In genomic region chr6:142703441-142703930, GRCm38 (mm10) we compare ENCODE assay signal across 19 mouse cellular contexts. TPM values are rescaled to one million over a fixed set of nuclear protein-coding genes. Genes with fewer than 3 reads are reported as not detected.
DNase-seq lines count a peak whose midpoint lies in the region; ATAC-seq and TF ChIP-seq lines count a peak whose summit lies in the region.
"Had no signal": no experiment of that assay in that cellular context is flagged by ENCODE, and none has a peak within 500 bp of the region (broad histone marks: within the 10 kb centered on the region; RNA-seq: fewer than 3 reads in every experiment).

No protein-coding gene starts in this region.

- no peaks in the 10 kb centered on the region for H3K9me3 ChIP-seq in heart, embryonic 16.5 days (replicated peaks; ENCODE audit: control insufficient read depth, low read length)
- H3K9me3 ChIP-seq: embryonic facial prominence, embryonic 12.5 days; forebrain, embryonic 15.5 days; hindbrain, embryonic 10.5 days; limb, embryonic 13.5 days had no signal

- H3K36me3 ChIP-seq in heart, embryonic 16.5 days (ENCODE audit: control insufficient read depth, insufficient read depth): no peaks in the 10 kb centered on the region
- H3K36me3 ChIP-seq: embryonic facial prominence, embryonic 12.5 days; forebrain, embryonic 15.5 days; hindbrain, embryonic 10.5 days; limb, embryonic 13.5 days had no signal

- intact Hi-C loops in gastrocnemius, adult 2 months (cut with DNase I): no loop called here

- no peak for TF ChIP-seq CTCF in gastrocnemius, adult 2 months (IDR thresholded peaks at IDR 0.05)

- H3K27ac ChIP-seq in gastrocnemius, adult 2 months: peak overlapping the region; percentile 9; the same call in 1 of the 2 replicates
- peak overlapping the region; percentile 38; the same call in 1 of the 2 replicates for H3K27ac ChIP-seq in heart, embryonic 16.5 days (ENCODE audit: low read length)
- H3K27ac ChIP-seq: embryonic facial prominence, embryonic 12.5 days; forebrain, embryonic 15.5 days; hindbrain, embryonic 10.5 days; limb, embryonic 13.5 days; liver, embryonic 14.5 days had no signal

- no peak overlapping the region for H3K9ac ChIP-seq in heart, embryonic 16.5 days (ENCODE audit: low read length)
- H3K9ac ChIP-seq: embryonic facial prominence, embryonic 12.5 days; forebrain, embryonic 15.5 days; limb, embryonic 13.5 days; liver, embryonic 14.5 days had no signal

- 39% methylated on average over 11 of the region's 11 CpGs for WGBS in heart, embryonic 16.5 days

- no peaks in the 10 kb centered on the region for H3K27me3 ChIP-seq in heart, embryonic 16.5 days (ENCODE audit: control insufficient read depth, insufficient read depth, low read length)
- H3K27me3 ChIP-seq: embryonic facial prominence, embryonic 12.5 days; forebrain, embryonic 15.5 days had no signal

- no peak overlapping the region for H3K4me3 ChIP-seq in gastrocnemius, adult 2 months
- H3K4me3 ChIP-seq in heart, embryonic 16.5 days (ENCODE audit: low read length): no peak overlapping the region
- H3K4me3 ChIP-seq: embryonic facial prominence, embryonic 12.5 days; forebrain, embryonic 15.5 days; hindbrain, embryonic 10.5 days; limb, embryonic 13.5 days had no signal

- no peak for ATAC-seq in heart, embryonic 16.5 days (replicated peaks; ENCODE audit: extremely low read depth, insufficient read depth, low FRiP score)
- ATAC-seq: forebrain, embryonic 15.5 days had no signal

- peak; percentile 31 for DNase-seq in gastrocnemius, adult 2 months
- DNase-seq in gastrocnemius, postnatal 4 days (ENCODE audit: low spot score in 2 of 2): no peak
- no peak for DNase-seq in heart, adult 18-20 months
- peak; percentile 49 for DNase-seq in testis, postnatal 10 days (ENCODE audit: low spot score)
- no peak for DNase-seq in testis, postnatal 14 days (ENCODE audit: low spot score)
- DNase-seq in layer of hippocampus, postnatal 14 days (ENCODE audit: low spot score in 2 of 2): no peak
- DNase-seq: B cell, adult 2 months; cerebellum, adult 18-20 months; kidney, adult 8-10 months; kidney, postnatal 25 days; lung, postnatal 14 days; right cerebral cortex, postnatal 25 days had no signal

- peaks cover 24% of the 10 kb centered on the region for H3K4me1 ChIP-seq in heart, embryonic 16.5 days (ENCODE audit: control insufficient read depth, insufficient read depth, low read length)

- no peak overlapping the region for H3K4me2 ChIP-seq in heart, embryonic 16.5 days (ENCODE audit: low read depth, low read length)
- H3K4me2 ChIP-seq: forebrain, embryonic 15.5 days; limb, embryonic 13.5 days had no signal

RNA-seq across cellular contexts. Expression of gene Abcc9, which starts 1.4 kb away (rescaled TPM):
- total RNA-seq in gastrocnemius, adult 2 months (2021): 100 to 1,000 TPM; 123 to 135 TPM
- 100 to 1,000 TPM; 114 to 117 TPM for total RNA-seq in gastrocnemius, postnatal 4 days (2021)
- polyA plus RNA-seq in heart, embryonic 16.5 days (2015; fragmentation: Nextera tagmentation; extraction: Ambion mirVana): 16.3 and 16.7 TPM in 2 replicates
- total RNA-seq in heart, adult 18-20 months (2021): 100 to 1,000 TPM; 236 to 257 TPM
- 1 to 10 TPM; 7.1 to 8.1 TPM for total RNA-seq in layer of hippocampus, postnatal 14 days (2021)
- total RNA-seq: megakaryocyte-erythroid progenitor cell, adult 5-6 weeks had no signal

RNA-seq across cellular contexts. Expression of gene Cmas, which starts 53.0 kb away (rescaled TPM):
- total RNA-seq in gastrocnemius, adult 2 months (2021): 10 to 100 TPM; 27.5 to 31.6 TPM
- total RNA-seq in gastrocnemius, postnatal 4 days (2021): 10 to 100 TPM; 40.8 to 42.0 TPM
- 75.4 and 78.5 TPM in 2 replicates for polyA plus RNA-seq in heart, embryonic 16.5 days (2015; fragmentation: Nextera tagmentation; extraction: Ambion mirVana)
- 10 to 100 TPM; 30.6 to 35.1 TPM for total RNA-seq in heart, adult 18-20 months (2021)
- total RNA-seq in layer of hippocampus, postnatal 14 days (2021): 100 to 1,000 TPM; 119 to 124 TPM

Comparison
In these comparisons a context has a peak if more than half of its experiments do, and no peak if none do; other contexts are left out.
1. DNase-seq: peak in gastrocnemius, adult 2 months (single experiment) and testis, postnatal 10 days (single experiment); none in gastrocnemius, postnatal 4 days (0 of 2), heart, adult 18-20 months (0 of 2), testis, postnatal 14 days (single experiment) and layer of hippocampus, postnatal 14 days (0 of 2).
2. RNA of gene Abcc9, which starts 1.4 kb away (total RNA-seq): 236 to 257 TPM in heart, adult 18-20 months, 123 to 135 TPM in gastrocnemius, adult 2 months and 114 to 117 TPM in gastrocnemius, postnatal 4 days; 7.1 to 8.1 TPM in layer of hippocampus, postnatal 14 days; every median in the first group is over 10 times any median in the second.